Mouse (Mus musculus) left cerebral cortex, adult 9 months (tissue): ENCODE measurements around the gene Erf.
"Not testable (repeated sequence)": the region's sequence is repeated elsewhere in the genome, so short reads cannot be mapped to it uniquely, and the experiment has no call there.

Experiments
- DNase-seq, 2 experiments: peaks; one replicate each; pipeline ENCODE4 v3.0.0; 2022; ENCODE audit warnings: low spot score in 2 of 2

Gene Erf

DNA sequence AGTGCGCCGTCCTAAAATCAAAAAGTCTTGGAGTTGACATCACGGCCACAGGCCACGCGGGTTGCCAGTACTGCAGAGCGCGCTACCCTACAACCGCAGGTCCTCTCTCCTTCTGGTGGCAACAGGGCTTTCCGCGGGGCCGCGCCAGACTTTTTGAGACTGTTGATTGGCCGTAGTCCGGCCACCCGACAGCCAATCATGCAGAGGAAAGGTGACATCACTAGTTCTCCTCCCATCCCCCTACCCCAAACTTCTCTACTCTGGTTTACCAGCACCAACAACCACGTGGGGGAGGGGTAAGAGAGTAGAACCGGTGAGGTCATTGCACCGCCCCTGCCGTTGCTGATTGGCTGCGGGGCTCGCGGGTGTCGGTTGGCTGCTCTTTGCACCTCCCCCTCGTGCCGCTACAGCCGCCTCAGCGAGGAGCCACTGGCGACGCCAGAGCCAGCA is 16.8 kb upstream of the Erf start, which contains the start of gene Cic:
Gene Cic (plus strand): TSS at position 404 of the 450 bp plus-strand sequence.
- peak; percentile 97 to 100 for DNase-seq

DNA sequence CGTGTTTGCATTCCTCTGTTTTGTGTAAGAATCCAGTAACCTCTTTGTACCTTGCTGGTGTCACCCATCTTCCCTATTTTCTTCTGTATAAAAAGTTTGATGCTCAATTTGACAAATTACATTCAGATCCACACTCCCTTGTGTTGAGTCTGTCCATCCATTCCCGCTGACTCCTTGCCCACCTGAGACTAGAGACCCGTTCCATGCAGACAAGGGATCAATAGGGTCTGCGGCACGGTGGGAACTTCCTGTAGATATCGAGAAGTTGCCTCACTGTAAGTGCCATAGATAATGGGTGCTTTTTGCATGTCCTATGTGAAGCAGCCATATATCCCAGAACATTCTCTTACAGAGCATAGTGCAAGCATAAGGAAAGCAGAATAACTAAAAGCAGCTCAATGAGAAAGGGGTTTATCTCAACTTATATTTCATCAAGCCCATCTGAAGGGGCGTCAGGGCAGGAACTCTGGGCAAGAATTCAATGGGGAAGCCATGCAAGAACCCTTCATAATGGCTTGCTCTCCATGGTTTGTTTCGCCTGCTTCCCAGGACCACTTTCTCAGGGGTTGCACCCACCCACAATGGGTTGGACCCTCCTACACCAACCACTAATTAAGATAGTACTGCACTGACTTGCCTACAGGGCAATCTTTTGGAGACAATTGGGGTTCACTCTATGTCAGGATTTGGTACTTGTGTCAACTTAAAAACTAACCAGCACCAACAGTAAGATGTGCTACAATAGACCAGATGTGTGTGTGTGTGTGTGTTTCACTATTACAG is 15.8 kb upstream of the Erf start:
- no peak for DNase-seq

DNA sequence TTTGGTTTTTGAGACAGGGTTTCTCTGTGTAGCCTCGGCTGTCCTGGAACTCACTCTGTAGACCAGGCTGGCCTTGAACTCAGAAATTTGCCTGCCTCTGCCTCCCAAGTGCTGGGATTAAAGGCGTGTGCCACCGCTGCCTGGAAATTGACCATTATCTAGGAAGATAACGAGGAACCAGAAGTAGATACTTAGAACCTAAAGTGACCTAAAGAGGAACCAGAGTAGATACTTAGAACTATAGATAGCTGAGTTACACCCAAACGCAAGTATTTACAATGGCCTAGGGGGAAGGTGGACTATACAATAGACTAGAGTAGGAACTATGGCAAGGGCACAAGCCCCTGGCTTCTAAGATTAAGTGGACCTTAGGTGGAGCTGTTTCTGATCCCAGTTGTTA is 15.2 kb upstream of the Erf start:
- DNase-seq: not testable (repeated sequence)

DNA sequence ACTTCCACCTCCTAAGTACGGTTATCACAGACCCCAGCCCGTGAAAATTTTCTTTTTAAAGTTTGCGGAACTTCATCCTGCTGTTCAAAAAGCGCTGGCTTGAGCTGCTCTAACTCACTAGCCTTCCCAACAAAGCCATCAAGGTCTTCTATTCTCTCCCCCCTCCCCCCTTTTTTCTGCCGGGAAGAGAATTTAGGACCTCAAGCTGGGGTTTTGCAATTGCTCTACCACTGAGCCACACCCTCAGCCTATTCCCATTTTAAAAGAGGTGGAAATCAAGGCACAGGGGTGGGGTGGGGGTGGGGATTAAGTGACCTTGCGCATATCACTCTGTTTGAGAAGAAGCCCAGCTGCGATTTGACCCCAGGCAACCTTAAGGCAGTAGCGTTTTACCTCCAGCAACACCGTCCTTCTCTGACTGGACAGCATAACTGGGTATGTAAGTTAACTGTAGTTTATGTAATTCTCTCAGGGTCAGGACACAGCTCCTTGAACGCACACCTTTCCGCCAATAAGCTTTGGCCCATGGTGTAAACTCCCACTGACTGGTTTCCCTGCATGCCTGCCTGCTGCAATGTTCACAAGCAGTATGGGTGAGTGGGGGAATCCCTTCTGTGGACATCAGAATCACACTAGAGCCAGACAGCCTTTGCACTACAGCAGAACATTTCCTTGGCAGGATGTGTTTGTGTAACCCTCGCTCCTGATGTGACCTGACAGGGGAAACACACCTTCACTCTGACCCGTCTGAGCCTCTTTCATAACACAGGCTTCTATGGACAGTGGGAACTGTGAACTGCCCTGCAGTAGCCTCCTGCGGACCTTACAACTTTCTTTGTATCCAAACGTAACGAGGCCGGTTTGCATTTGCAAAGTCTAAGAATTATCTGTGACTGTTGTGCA is 13.7 kb upstream of the Erf start:
- DNase-seq: no peak

DNA sequence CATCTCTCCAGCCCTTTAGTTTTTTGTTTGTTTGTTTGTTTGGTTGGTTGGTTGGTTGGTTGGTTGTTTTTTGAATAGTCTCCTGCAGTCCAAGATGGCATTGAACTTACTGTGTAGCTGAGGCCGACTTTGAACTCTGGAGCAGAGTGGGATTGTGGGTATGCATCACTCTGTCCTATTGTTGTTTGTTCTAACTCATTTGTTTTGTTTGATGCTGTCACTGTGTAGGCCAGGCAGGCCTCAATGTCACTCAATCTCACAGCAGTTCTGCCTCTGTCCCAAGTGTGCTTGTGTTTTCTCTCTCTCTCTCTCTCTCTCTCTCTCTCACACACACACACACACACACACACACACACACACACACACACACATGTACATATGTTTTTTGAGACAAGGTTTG is 11.3 kb upstream of the Erf start:
- DNase-seq: no peak

DNA sequence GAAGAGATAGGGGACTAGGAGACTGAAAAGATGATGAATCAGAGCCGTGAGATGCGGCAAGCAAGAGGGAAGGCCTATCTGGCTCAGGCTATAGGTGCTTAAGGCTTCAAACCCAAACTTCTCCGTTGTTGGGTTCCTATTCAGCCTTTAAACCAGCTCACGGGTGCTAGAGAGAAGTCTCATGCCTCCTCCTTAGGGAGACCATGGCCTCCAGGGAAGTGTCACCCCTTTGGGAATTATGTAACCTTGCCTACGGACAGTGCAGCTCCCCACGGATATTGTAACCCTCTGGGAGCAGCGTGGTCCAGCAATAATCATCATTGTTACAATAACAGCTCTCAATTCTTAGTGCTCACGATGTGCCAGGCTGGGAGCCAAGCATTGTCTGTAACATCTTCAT is 1.3 kb upstream of the Erf start:
- DNase-seq: no peak

DNA sequence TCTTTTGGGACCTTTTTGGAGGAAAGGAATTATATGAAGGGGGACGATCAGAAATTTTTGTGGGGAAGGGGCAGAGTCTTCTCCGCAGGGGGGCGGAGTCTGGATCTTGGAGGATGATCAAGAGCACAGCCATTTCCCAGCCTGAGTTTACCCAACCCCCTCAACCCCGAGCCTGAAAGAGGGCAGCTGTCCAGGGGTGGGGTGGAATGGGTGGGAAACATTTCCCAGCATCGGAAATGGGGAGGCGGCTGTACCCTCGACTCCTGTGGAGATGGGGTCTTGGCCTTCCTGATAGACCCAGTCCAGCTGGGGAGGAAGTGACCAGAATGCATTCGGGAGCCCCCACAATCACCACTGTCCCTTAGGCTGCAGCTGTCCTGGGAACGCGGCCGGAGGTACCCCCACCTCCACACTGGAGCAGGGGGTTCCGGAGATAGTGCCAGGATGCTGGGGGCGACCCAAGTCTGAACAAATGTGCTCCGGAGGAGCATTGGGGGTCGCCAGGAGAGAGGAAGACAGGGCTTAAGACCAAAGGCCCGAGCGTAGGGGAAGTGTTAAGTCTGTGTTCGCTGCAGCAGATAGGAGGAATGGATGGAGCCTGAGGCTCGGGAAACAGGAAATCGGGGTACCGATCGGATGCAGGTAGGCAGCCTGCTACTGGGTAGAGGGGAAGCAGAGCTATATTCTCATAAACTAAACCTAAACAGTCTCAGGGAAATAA is 670 bp upstream of the Erf start:
- DNase-seq: no peak

DNA sequence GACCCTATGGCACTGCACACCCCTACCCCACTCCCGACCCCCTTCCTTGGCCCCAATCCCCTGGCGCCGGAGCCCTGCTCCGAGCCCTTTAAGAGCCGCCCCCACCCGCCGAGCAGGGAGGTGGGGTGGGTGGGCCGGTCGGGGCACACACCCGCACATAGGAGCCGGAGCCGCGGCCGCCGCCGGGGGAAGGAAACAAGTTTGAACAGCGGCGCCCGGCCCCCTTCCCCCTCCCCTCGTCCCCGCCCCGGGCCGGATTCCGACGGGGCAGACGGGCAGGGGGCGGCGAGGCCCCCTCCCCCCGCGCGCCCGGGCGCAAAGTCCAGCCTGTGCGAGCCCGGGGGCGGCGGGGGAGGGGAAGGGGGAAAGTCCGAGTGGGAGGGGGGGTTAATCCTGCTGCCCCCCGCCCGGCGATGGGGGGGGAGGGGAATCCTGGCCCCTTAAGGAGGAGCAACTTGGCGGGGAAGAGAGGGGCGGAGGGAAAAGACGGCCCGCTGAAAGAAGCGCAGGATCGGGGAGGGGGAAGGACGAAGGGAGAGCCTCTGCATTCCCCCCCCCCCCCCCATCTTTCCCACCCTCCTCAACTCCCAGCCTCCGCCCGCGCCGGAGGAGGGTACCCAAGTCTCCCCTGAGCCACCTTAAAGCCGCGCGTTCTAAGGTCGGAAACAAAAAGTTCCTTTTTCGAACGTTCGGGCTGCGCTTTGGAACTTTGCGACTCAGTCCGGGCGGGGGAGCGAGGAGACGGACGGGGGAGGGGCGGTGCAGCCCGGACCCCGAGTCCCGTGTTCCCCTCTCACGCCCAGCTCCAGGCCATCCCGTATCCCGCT is 1.0 kb downstream of the Erf start:
- DNase-seq: peak in 1 of 2 experiments; percentile 65

DNA sequence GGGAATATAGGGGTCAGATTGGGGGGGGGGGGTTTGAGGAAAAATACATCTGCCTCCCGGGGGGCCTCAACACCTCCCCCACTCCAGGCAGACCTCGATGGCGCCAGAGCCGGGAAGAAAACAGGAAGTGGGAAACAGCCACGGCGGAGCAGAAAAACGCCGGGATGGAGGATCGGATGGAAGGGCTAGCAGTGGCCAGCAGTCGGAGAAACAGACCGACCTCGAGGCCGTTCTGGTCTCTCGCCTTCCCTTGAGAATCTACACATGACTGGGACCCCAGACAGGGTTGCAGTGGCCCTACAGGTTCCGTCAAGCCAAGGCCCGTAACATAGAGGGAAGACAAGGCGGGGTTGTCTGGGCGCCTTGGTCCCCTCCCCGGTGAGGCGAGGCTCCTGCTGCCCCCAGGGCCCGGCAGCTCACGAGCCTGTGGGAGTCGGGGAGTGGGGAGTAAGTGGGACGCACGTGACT is 1.7 kb downstream of the Erf start:
- DNase-seq: no peak

DNA sequence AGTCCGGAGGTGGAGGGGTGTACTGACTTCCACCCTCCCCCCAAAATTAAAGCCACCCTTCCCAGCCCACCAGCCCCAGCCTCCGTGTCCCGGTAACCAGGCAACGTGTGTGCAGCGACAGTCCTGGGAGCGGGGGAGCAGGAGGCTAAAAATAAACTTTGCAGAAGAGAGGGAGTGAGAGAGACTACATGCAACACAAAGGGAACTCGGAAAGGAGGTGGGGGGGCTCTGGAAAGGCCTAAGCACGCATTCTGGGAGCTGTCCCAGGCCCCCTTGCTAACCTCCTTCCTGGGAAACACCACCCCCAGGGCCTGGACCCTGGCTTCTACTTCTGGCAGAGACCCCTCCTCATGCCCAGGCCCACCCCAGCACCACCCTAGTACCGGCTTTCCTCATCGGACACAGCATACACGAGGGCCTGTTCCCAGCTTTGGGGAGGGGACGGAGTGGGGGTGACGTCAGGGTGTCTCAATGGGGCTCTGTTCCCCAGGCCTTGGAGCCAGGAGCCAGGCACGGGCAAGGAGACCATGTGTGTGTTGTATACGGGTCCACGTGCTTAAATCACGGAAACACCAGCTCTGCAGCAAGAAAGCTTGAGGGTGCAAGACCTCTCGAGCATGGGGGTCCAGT is 2.4 kb downstream of the Erf start:
- DNase-seq: peak; percentile 81 to 82

DNA sequence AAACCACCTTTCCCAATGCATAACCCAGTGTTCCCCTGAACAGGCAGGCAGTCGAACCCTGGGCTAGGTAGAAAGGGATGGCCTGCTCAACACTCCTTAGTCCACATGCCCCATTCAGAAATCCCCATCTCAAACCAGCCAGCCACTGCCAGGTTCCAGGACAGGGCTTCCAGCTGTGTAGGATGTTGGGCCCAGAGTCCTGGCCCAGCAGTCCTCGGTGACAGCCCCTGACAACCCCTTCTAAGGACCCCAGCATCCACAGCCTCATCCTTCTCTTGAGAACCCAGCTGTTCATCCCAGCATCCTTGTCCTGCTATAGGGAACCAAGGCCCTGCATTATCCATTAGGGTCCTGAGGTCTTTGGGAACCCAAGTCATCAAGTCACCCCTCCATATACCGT is 3.1 kb downstream of the Erf start:
- no peak for DNase-seq

DNA sequence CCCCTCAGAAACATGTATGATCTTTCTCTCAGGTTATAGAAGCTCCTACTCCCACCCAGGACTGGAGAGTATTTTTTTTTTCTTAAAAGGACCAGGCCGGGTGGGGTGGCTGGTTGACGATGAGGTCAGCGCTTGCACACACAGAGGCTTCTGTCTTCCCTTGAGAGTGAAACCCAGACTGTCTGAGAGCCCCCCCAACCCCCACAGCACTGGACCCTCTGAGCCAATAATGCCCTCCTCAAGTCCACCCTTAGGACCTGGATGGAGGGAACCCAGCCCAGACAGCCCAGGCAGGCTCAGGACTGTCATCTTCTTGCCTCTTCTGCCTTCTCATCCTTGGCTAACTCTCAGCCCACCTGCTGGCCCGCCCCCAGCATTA is 3.8 kb downstream of the Erf start:
- DNase-seq: no peak

DNA sequence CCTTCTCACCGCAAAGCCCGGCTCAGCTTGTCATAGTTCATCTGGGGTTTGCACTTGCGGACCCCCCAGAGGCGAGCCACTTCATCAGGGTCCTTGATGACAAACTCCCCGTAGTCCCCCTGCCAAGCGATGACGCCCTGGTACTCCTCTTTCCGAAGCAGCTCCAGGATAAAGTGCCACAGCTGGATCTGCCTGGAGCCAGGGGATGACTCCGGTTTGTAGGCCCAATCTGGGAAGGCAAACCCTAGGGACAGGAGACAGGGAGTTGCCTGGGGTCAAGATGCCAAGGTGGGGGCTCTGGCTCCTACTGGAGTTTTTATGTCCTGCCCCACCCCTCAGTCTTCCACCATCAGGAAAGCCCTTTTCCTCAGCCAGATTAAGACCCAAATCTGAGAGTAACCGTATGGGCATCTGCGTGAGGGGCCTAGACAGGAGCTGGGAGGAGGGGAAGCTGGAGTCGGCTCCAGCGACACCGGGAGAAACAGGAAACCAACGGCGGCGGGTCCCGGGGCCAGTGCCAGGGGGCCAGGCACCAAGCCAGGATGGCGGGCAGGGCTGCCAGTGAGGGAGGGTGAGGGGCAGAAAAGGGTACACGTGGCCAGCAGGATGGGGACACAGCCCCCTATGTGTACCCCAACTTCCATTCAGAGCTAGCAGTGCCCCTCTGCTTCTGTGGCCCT is 4.3 kb downstream of the Erf start:
- peak in 1 of 2 experiments; percentile 71 for DNase-seq

DNA sequence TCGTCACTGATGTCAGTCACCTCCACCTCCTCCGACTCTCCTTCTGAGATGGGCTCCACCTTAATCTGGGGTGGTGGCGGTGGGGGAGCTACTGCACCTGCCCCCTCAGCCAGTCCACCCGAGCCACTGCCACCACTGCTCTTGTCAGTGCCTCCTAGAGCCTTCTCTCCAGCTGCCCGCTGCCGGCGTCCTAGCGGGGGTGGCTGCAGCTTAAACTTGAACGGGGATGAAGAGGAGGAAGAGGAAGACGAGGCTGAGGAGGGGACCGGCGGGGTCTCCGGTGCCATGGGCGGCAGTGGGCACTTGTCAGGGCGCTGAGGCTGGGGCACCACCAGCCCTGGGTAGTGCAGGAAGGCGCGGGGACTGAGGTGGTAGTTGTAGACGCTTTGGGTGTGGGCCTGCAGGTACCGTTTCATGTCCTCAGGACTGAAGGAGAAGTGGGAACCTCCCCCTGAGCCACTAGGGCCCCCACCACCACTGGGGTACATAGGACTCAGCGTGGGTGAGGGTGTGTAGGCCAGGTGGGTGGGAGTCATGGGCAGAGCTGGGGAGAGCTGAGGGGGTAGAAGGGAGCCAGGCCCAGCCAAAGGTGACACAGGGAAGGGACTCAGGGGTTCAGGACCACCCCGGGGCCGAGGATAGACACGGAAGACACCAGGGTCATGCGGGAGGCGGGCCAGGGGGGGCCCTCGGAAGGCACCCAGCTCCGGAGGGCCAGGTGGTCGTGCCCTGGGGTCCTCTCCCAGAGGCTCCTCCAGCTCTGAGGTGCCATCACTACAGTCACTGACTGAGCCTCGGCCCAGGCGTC is 5.8 kb downstream of the Erf start:
- DNase-seq: no peak

DNA sequence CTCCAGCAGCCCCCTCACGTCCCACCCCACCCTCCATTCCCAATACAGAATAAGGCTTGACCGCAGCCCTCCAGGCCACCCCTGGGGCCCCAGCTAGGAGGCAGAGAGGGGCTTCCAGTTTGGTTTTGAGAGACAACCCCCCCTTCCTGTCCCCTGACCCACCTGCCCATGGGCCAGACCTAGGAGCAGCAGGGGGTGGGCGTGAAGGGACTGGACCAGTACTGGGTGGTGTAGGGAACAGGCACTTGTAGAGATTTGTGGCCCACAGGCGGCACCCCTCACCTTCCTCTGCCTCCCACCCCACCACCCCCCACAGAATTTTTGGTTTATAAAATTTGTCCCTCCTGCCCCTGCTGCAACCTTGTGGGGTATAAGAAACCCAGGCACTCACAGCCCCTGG is 7.2 kb downstream of the Erf start:
- DNase-seq: no peak

DNA sequence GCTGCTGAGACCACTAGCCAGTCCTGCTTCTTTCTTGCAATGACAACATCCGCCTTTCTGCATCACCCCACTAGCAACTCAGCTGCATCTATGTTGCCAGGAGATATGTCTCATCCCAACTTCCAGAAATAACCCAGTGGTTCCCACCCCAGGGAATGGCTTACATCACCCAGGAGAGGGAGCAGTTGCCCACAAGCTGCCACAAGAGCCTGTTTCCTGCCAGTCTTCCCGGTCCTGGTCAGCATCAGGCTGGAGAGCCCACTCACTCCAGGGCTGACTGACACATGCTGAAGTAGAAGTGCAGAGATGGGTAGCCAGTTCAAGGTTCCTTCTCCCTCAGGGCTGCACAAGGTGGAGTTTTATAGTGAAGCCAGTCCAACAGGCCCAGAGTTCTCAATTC is 9.5 kb downstream of the Erf start:
- DNase-seq: peak; percentile 82 to 90

DNA sequence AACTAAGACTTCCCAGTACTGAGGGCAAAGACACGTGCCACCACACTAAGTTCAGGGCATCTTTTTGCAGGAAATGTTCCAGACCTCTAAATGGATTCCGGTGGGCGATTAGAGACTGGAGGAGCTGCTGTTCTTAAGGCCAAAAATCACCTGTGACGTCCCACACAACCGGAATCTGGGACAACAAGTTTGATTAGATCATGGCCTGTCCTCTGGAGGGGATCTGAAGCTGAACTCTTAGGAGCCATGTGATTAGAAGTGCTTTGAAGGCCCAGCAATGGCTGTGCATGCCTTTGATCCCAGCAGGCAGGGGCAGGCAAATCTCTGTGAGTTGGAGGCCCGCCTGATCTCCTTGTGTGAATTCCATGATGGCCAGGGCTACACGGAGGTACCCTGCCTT is 9.9 kb downstream of the Erf start:
- DNase-seq: no peak

DNA sequence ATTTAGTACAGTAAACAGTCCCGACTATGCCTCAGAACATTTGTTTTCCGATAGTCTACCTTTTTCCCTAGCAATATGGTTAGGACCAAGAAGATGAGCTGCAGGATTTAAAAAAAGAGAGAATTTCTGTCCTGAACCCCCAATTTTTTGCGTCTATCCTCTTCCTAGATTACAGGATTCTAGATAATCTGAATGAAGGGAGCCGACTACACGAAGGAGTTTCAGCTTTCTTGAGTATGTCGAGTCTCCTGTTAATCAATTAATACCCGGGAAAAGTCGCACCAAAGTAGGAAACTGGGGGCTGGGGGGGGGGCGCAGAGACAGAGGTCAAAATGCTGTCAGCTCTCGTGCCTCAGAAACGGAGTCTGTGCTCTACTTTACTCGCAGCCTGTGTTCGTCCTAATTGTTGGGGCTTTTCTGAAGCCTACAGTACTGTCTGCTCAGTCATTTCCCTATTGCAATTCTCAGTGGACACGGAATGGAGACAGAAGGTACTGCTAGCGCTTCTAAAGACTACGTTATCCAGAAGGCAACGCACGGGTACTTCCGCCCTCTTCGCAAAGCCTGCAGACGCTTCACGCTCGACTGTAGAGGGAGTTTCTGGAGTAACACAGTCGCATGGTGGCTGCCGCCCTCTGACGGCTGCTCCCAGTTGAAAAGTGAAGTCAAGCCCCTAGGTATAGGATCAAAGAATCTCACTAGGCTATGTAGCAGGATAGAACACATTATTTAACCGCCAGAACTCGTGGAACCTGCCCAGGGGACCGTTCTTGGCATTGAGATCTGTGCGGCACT is 11.5 kb downstream of the Erf start:
- DNase-seq: peak in 1 of 2 experiments; percentile 91
